Mouse (Mus musculus) ovary, postnatal 10 days (tissue): ENCODE measurements at regions not wholly inside any gene's neighbourhood (a gene's known extent, or its start where the extent isn't known, plus 50 kb on each side); places are given as distances from the start of the nearest gene placed in this dataset.

Source experiments
- DNase-seq: peaks from one replicate; pipeline ENCODE4 v3.0.0; 2022; ENCODE audit warnings: low spot score

DNA sequence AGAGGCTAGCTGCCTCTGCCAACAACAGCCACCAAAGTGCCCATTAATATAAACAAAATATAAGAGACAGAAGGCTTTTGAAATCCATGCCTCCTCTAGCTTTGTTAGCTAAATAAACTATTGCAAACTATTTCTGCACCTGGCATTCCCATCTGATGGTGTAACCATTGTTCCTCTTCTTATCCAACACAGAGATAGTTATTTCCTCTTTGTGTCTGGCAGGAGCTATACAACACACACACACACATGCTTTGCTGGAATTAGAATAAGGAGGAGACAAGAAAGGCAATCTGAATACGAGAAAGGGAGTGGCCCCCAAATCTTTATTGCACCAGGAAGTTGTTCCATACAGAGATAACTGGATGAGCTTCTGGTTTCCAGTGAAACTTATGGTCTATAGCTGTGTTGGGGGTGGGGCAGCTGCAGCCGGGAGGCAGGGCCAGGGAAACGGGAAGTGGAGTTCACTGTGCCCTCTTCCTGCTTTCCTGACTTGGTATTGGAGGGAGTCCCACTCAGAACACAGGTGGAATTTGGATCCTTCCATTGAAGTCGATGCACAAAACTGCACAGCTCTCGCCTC lies 64.0 kb upstream of the Zdhhc17 start:
- DNase-seq, result no peak

DNA sequence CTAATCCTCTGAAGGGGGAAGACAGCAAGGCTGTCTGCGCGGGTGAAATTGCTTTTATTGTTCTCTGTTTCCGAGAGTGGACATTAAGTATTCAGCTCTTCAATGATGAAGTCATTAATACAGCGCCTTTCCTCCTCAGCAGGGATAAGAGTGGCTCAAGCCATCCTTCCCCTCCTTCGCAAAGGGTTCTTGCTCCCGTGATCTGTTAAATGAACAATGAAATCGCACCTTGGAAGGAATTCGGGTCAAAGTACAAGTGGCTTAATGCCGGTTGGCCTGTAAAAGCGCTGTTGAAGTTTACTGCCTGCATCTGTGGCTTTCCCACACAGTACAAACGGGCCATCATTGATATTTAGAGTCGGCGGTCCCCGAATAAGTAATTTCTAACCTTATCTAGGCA lies 63.3 kb upstream of the Zdhhc17 start:
- DNase-seq, result no peak

DNA sequence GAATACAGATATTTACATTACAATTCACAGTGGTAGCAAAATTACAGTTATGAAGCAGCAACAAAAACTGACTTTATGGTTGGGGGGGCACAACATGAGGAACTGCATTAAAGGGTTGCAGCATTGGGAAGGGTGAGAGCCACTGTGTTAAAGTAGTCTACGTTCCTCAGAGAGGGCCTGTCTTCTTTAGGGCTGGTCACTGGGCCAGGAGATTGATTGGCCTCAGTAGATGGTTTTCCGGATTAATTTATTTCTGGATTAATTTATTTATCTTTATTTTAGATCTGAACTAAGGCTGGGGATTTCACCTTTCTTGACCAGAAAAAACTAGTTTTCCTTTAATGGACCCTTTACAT lies 62.6 kb upstream of the Zdhhc17 start:
- DNase-seq, result no peak

DNA sequence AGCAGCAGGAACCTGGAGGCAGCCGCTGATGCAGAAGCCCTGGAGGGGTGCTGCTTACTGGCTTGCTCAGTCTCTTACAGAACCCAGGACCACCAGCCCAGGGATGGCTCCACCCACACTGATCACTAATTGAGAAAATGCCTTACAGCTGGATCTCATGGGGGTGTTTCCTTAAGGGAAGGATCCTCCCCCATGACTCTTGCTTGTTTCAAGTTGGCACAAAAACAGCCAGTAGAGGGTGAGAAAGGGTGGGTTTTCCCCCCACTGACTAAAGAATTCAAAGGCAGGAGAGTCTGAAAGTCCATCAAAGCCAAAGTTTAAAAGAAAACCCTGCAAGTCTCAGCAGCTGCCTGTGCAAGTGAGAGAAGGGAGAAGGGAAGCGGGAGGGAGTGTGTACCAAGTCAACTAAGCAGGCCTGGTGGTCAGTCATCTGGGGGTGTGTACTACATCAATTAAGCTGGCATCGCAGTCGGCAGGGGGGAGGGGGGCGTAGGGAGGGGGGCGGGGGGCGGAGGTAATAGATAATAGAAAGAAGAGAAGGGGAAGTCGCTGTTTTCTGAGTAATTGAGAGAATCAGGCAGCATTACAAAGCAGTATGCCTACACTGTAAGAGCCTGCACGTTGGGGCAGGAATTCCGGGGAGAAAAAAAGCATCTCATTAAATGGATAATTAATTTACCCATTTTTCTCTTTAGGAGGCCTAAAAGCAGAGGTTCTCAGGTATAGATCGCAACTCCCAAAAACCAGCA lies 62.0 kb upstream of the Zdhhc17 start:
- DNase-seq, result no peak

DNA sequence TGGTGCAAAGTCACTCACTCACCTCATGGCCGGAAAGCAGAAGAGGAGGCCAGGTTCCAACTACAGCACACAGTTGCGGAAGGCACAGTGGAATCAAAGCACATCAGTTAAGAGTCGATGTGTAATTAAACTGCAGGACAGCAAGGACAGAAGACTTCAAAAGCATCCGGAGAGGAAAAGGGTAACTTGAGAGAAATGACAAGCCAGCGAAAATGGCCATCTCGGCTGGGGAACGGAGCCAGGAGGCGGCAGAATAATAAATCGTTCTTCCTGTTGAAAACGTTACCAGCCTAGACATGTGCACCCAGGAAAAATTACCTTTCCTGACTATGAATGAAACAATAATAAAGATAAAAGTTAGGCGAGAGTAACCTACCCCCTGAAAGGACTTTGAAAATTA lies 56.2 kb upstream of the Zdhhc17 start:
- no peak for DNase-seq

DNA sequence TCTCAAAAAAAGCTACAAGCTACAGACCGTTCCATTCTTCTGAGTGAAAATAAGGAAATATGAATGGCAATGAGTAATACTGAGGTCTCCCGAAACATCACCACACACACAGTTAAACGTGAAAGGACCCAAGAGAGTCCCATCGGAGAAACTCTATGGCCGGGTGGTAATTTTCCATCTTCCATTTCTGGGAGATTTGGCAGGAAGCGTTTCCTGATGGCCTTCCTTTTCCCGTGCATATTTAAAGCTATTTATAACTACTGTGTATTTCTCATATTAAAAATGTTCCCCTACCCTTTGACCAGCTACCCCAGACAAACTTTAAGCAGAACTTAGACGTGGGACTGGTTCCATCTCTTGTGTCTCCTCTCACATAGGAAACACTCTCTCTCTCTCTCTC lies 50.7 kb upstream of the Zdhhc17 start:
- DNase-seq, result no peak
